Mouse (Mus musculus): ENCODE measurements at regions not wholly inside any gene's neighbourhood (a gene's known extent, or its start where the extent isn't known, plus 50 kb on each side); places are given as distances from the start of the nearest gene placed in this dataset.
"Not testable (repeated sequence)": the region's sequence is repeated elsewhere in the genome, so short reads cannot be mapped to it uniquely, and the experiment has no call there.

DNA sequence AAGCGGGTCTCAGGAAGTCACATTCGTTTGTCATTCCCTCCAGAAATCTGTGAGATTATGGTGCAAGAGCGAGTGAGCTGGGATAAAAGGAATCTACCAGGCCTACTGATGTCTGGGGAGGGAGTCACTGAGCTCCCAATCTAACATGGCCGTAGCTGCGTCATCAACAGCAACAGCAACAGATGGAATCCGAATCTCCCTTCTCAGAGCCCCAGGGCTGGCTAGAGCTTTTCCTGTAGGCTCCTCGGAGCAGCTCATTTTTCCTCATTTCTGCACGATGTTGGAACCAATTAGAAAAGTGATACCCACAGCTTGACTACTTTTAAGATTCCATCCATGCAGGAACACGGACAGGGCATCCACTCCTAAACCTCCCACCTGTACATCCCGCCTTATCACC, 243.7 kb upstream of the Pbx1 start:
- no peak for DNase-seq

DNA sequence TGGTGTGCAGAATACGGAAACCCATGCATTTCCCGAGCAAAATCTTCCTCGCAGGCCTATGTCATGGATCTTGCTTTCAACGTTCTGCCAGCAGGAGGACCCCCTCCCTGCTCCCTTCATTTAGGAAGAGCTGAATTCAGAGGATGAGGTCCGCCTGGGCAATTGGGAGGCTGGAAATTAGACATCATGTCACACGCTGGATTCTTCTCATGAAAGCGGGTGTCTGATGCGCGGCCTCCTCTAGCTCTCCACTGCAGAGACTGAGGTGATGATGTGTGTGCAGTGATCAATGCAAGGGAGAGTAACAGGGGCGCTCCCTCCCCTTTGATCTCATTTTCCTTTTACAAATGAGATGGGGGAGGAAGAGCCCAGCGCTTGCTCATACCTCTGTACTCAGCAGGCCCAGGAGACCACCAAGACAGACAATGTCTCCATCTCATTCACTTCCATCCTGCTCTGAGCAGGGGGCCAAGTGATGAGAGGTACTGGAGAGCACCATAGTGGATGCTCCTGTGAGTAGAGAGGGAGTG, 230.8 kb upstream of the Pbx1 start:
- DNase-seq: no peak

DNA sequence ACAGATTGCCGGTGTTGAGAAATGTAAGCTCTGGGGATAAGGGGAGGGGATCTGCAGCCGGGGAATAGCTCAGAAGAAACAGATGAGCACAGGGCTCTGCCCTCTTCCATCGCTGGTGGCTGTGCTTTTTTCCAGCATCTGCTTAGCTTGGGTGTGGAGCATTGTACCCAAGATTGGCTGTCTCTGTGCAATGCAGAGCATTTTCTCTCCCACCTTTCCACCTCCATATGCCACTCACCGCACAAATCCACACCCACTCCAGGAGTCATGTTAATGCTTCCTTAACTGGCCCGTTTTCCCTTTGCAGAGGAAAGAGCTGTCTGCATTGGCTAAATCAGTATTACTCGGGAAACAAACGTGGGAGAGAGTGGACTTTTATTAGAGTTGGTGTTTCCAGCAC, 228.9 kb upstream of the Pbx1 start:
- DNase-seq: no peak

DNA sequence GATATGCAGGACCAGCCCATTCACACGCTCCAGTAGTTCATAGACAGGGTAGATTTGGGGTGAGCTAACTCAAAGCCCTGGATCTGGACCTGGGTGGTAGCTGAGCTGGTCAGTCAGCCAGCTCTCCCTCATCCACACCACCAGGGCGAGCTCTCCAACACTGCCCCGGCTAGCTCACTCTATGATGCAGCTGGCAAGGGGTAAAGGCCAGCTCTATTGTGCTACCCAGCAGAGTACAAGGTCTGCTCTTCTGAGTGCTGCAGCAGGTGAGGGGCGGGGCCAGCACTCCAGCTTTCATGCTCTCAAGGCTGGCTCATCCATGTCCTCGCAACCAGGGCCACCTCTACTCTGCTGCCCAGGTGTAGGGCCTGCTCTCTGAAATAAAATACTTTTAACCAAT, 227.5 kb upstream of the Pbx1 start:
- DNase-seq: no peak

DNA sequence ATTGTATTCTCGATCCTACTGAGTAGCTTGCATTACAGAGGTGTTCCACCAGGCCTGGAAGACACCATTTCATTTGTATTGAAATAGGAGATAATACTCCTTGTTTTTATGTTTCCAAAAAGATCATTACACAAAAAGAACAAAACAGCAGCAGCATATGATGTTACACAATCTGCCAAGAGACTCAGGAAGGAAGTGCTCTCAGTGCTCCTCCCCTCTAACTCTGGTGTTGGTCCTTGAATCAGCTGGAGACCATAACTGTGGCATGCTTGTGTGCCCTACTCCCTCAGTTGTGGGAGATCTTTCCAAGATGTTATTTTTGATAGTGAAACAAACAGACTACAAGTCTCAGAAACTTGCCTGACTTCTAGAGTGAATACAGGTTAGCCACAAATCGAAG, 200.8 kb upstream of the Pbx1 start:
- DNase-seq: no peak

DNA sequence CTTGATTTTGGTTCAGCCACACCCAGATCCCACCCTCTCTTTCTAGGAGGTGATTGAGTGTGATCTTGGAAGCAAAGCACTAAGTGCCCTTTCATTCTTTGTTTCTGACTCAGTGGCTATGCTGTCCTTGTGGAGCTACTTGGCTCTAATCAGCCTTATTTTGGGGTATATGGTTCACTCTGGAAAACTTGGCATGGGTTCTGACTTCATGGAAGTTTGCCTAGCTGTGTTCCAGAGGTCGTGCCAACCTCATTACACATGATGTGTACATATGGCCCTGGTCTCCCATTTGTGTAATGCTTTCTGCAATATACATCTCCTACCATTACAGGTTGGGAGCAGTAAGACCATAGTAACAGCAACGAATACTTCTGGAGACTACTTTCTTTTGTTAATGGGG, 199.9 kb upstream of the Pbx1 start:
- no peak for DNase-seq

DNA sequence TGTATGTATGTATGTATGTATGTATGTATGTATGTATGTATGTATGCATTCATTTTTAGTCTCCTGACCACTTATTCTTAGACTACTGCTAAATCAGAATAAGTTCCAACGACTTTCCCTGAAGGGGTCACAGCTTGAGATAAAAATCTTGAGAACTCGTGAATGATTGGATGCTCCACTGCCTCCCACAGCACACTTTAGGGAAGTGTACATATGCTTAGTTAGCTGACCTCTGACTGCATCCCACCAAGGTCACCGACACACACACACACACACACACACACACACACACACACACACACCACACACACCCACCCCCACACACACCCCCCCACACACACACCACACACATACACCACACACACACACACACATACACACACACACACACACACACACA, 169.9 kb upstream of the Pbx1 start:
- DNase-seq: not testable (repeated sequence)

DNA sequence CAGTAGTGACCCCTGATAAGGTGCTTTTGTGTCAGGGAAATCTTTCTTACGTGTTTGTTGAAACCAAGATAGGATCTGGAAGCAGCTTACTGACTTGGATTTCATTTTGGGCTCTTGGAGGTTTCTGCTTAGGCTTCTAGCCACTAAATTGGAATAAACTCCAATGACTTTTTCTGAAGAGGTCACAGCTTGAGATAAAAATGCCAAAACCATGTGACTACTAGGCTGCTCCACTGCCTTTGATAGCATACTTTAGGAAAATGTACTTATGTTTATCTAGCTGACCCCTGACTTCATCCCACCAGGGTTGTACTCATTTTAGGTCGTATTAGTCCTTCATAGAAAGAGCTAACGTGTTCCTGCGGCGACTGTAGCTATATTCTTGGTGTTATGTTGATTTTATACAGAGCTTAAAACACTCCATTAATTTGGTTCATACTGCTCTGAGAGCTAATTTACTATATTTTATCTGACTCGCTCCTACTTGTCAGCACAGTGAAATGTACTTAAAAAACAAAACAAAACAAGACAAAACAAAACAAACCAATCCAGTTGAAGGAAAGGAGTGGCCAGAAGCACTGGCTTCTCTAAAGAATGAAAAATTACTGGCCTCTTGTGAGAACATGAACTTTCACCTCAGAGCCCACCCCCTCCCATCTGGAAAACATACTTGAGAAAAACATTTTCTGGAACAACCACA, 168.5 kb upstream of the Pbx1 start:
- no peak for DNase-seq

DNA sequence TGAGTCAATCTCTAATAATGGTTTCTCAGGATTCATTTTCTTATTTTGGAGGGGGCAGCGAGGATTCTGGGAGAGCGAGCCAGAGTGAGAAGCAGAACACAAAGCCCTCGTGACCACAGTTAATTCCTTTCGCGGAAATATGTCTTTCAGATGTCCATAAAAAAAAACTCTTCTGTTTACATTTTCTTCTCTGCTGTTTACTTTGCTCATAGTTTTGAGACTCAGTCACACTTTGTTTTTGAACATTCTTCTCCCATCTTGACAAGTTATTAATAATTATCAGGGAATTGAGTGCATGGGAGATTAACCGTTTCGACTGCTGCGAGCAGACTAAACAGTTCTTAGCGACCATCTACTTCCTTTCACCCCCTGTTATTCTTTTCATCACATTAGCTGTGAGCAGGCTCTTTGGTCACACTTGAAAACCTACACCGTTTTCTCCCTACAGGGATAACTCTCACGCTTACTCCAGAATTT, 166.2 kb upstream of the Pbx1 start:
- peak; percentile 8 to 38 for DNase-seq

DNA sequence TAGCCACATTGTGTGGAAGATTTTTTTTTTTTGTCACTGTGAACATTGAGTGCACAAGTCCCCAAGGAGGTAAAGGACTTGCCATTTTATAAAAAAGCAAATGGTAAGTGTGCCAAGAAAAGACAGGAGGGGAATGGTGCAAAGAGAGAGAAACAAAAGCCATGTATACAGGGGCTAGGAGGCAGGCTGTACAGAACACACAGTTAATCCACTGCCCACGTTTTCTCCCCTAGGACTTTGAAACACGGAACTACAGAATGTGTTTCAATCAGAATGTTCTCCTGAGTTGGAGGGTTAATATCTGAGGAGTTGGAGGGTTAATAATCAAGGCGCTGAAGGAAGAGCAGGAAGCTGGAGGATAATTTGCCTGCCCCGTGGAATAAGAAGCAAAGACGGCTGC, 165.4 kb upstream of the Pbx1 start:
- DNase-seq: no peak

DNA sequence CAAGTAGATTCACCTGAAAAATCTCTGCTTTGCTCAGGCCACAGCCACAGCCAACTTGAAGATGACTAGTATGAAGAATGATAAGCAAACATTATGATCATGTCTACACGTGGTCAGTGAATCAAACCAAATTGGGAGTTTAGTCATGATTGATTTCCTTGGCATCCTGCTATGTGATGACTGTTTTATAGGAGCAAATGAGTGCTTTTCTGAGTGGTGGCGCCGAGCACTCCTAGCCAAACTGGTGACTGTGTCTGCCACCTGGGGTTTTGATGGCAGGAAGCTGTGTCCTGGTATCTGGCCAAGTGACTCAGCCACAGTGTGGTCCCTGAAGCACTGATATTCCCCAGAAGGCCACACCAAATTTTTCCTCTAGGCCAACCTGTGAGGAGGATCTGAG, 152.1 kb upstream of the Pbx1 start:
- DNase-seq: no peak

DNA sequence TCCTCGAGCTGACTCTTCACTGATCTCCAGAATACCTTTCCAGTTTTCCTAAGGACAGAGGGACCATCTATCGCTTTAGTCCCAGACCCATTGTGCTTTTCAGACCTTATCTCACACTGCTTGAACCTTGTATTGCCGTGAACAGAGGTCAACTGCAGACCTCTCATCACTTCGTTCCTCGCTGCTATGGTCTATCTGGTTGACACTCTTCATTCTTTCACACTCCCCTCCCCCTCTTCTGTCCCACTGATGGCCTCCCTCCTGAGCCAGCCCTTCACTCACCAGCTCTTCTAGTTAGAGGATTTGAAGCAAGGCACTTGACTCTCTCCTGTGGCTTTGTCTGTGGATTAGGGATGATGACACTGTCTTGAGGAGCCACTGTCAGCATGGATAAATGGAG, 150.4 kb upstream of the Pbx1 start:
- no peak for DNase-seq

DNA sequence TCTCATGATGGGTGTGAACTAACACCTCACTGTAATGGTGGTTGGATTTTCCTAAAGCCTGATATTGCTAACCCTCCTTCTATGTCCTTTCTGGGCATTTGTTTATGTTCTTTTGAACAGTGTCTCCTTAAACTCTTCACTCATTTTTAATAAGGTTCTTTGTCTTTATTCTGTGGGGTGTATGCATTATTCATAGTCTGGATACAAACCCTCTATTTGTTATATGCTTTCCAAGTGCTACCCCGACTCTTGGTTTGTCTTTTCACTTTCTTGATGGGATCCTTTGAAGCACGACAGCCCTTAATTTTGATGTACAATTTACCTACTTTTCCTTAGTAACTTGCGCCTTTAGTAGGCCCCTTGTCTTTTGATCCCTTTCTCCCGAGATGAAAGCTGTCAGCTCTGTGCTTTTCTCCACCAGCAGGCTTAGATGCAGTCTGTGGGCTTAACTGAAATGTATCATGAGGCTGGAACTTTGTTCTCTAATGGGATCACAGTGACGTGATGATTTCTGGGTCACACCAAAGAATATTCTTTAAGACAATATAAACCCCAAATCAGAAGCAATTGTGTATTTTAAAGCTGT, 138.0 kb upstream of the Pbx1 start:
- no peak for DNase-seq

DNA sequence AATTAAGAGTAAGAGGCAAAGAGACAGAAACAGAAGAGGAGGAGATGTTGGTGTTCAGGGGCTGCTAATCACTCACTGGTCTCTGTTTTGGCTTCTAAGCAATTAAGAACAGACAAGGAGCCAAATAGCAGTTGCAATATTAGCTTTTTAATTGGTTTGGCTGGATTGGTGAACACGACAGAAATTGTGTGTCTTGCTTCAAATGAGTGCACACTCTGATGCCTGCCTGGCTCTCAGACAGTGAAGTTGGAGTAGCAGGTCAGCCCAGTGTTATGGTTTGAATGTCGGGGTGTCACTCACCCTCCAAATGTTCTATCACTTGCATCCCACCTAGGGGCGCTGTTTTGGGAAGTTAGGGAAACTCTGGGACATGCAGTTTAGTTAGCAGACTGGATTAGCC, 120.3 kb upstream of the Pbx1 start:
- DNase-seq: no peak

DNA sequence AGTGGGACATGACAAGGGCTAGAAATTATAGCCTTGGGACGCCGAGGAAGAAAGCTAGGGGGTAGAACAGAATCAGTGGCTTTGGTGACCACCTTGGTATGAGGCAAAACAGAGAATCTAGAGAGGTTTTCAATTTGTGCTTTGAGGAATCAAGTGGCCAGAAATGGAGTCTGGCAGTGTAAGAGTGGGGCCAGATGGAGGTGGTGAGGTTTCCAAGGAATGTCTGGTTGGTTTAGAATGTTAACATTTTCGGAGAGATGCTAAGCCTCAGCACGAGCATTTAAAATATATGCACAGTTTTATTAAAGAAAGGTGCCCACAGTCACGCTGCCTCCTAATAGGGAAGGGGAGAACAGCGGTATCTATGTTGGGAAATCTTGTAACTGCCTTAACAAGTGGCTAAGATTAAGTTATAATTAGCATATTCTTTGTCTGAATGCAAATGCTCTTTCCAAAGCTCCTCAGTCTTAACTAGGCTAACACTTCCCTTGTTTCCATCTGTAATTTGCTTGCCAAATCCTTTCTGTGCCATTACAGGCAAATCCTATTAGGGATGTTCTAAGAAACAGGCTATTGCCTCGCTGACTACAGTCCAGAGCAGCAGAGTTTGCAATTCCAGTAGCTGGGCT, 117.9 kb upstream of the Pbx1 start:
- DNase-seq: no peak

DNA sequence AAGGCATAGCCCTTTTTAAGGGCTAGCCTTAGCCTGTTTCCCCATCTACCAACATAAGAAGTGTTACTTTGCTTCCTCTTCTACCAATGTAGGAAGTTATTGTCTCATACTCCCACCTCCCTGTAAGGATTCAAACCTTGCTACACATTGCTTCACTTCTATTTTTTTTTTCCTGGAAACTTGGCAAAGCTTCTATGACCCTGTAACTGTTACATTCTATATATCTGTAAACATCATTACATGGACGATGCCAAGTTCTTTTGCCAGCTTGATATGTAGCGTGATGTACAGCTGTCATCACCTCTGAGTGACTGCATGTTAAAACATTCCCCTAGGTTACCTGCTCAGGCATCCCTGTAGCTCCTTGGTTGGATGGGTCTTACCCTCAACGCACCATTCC, 114.1 kb upstream of the Pbx1 start:
- DNase-seq: no peak

DNA sequence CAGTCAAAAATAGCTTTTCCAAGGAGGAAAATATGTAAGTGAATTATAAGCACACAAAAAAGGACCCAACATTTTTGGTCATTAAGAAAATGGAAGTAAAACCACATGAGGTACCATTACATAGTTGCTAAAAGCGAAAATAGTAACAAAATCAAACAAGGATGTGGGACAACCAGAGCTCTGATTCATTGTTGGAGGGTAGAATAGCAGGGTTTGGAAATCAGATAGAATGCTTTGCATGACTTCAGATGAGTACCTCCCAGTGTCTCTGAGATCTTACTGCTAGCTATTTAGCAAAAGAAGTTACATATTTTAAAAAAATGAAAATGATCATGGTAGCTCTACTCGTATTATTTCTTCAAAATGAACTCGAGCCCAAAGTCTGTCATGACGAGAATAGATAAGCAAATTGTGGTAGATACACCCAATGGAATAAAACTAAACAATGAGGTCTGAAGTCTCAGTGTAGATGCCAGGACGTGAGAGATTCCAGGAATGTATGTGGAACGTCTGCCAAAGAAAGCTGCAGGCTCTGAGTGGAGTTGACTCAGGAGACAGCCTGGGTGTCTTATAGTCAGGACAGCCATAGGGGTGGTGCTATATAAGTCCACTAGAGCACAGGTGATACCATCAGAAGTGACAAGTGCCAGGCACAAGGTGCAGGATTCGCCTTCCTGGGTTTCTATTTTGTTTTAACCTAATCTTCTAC, 113.2 kb upstream of the Pbx1 start:
- DNase-seq: no peak

DNA sequence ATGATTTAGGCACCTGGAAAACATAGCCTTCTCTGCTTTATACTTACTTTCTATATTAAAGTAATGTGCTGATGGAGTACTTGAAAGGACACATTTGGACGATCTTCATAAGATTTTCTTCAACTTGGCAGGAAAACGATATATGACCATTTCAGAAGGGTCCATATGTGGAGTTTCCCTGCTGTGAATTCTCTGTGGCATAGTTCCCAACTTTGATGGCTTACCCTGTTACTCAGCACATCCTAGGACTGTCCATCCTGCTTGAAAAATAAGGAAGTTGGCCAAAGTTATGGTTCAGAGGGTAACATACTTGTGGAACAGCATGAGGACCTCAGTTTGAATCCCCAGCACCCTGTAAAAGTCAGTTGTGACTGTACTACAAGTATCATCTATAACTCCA, 109.2 kb upstream of the Pbx1 start:
- no peak for DNase-seq

DNA sequence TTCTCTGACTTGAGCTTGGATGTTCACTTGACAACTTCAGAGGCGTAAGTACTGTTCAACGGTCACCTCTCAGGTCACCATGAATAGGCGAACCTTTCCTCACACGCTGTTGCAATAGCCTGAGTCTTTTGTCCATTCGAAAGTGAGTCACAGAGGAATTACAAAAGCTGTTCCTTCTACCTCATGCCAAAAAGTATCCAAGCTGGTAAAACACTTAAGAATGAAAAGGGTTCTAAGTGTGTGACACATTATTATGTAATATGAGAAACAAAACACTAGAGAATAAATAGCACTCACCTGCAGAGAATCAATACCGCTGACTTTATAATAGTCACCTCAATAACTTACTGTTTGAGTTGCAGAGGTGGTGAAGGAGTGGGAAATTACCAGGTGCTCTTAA, 86.0 kb upstream of the Pbx1 start:
- DNase-seq: no peak

DNA sequence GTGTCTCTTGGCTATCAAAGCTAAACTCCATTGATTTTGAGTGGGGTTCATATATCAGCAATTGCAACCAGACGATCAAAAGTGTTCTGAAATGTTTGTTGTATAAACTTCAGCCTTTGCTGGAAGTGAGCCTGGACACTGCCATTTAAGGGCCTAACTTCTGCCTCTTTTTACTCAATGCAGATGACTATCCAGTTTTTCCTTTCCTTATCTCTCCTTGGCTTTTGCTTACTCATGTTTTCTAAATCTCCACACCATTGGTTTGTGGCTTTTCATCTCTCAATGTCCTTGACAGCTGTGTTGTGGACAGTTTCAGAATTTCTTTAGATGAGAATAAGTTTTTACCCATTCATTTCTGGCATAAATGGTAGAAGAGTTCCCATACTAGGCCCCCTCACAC, 74.3 kb upstream of the Pbx1 start:
- no peak for DNase-seq

DNA sequence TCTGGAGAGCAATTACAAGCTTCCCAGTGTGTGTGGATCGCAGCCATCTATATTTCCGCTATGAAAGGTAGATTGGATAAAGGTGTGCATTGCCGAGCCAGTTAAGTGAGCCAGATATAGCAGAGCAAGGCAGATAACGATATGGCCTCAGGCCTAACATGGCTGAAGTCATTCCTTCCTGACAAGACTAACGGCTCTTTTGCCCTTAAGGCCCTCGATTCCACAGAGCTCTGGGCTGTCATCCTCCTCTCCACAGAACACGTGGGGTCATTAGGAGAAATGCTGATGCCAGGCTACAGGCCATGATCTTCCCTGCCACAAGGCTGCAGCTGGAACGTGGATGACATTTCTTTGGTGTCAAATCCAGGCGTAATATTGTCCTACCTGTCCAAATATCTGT, 72.7 kb upstream of the Pbx1 start:
- no peak for DNase-seq

DNA sequence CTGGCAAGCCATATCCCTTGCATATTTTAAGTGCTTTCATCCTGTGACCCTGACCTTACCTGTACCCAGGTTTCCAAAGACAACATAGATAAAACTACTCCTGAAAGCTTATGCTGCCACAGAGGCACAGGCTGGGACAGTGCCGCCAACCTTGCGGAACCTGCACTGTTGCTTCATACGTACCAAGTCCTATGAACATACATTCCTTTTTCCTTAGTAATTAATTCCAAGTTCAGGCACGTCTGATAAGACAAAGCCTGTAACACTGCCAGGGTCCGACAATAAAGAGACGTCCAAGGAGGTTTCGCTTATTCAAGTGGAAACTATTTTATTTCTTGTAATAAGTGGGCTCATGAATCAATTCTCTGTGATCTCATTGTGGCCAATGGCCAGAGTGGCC, 70.2 kb upstream of the Pbx1 start:
- peak; percentile 19 to 47 for DNase-seq

DNA sequence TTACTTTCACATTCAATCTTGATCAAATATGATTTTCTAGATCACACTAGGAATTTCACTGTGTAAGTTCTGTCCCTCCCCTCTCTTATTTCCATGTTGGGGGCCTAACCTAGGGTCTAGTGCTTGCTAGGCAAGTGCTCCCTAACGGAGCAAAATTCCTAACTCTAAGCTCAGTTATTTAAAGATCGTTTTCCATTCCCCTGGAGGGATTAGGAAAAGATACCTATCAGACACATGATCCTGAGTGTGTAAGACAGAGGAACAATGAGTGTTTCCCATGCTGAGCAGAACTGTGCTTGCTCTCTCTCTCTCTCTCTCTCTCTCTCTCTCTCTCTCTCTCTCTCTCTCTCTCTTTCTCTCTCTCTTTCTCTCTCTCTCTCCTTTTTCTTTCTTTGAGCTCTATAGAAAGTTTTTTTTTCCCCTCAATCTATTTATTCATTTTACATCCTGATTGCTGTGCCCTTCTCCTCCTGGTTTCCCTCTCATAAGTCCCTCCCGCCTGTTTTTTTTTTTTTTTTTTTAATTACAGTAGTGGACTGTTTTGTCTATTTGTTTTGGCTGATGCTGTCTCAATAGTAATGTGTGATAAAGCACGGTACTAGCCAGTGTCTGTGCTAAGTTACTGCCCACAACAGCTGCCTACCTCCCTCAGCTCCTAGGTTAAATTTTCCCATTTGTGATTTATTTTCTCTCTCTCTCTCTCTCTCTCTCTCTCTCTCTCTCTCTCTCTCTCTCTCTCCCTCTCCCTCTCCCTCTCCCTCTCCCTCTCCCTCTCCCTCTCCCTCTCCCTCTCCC, 69.5 kb upstream of the Pbx1 start:
- DNase-seq: no peak
